Mouse (Mus musculus): ENCODE data around the gene Ttc23.
A peak's percentile ranks its signal among the peaks of the same experiment; 100 is the strongest.

The Ttc23 gene

GRCm38 (mm10) chr7:67647277-67647676 lies at the start of gene Ttc23:
Gene Ttc23, plus strand, starts transcription at chr7:67647410.
- DNase-seq = no peak

GRCm38 (mm10) chr7:67598050-67598449 lies 49.2 kb upstream of the Ttc23 start:
- no peak for DNase-seq

- DNase-seq = no peak
Measured at GRCm38 (mm10) chr7:67605114-67605513, 42.1 kb upstream of the Ttc23 start.

- DNase-seq = no peak
Measured at GRCm38 (mm10) chr7:67606250-67606649, 41.0 kb upstream of the Ttc23 start.

DNA sequence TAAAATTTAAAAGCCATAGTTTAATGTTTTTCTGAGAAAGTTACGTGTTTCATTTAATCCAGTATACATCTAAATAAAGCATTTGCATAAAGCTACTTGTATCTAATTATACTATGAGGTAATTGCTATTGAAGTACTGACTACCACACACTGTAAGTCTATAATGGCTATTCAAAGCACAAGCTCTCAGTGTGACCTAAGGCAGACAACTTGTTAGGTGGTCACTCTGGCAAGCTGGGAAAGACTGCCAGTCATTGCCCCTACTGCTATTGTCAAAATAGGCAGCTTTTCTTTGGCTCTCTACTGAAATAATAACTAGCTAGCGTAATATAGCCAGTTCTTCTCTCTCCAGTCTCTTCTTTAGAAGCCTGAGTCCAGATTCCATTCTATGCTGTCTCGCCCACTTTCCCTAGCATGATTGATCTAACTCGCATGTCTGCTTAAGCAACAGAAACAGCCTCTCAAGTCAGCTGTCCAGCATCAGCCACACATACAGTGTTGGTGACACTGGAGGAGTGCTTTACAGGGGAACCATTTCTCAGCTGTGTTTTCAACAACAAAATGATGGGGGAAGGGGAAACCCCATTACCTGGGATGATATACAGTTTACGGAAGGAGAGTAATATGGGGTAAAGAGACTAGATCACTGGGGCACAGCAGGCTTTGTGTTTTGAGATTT lies 39.4 kb upstream of the Ttc23 start:
- DNase-seq = no peak

GRCm38 (mm10) chr7:67608348-67609024 lies 38.7 kb upstream of the Ttc23 start:
- no peak for DNase-seq

- no peak for DNase-seq
Measured at GRCm38 (mm10) chr7:67613795-67614463, 33.3 kb upstream of the Ttc23 start.

- DNase-seq = no peak
Measured at GRCm38 (mm10) chr7:67614464-67614861, 32.7 kb upstream of the Ttc23 start.

DNA sequence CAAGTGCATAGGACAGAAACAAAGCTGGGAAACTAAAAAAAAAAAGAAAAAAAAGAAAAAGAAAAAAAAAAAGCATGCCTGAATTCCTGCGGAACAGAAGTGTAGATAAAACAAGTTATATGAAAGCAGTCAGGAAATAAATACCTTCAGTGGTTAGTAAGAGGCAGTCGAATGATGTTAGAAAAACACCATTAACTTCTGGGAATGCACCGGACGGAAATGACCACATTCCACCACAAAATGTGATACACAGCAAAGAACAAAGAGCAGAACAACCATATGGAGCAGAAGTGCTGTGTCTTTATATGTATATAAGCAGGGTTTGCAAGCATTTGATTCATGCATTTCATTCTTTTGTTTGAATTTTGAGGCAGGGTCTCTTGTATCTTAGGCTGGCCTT lies 30.3 kb upstream of the Ttc23 start:
- no peak for DNase-seq

GRCm38 (mm10) chr7:67617646-67618045 lies 29.6 kb upstream of the Ttc23 start:
- no peak for DNase-seq

GRCm38 (mm10) chr7:67618316-67618715 lies 28.9 kb upstream of the Ttc23 start:
- no peak for DNase-seq

DNA sequence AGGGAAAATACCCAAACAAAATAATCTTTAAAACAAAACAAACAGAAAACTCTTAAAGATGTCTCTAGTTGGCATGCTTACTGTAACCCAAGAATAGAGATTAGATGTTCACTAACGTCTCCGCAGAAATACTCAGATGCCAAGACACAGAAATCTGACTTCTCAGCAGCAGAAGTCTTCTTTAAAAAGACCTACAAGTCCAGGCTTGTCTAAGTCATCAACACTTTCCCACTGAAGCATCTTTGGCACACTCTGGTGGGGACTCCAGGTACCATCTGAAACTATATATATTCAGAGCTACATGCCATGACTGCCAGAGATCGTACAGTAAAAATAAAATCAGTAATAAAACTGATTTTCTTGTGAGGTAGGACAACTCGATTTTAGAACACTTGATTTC lies 27.4 kb upstream of the Ttc23 start:
- peak; percentile 33 for DNase-seq

- no peak for DNase-seq
Measured at GRCm38 (mm10) chr7:67622151-67622550, 25.1 kb upstream of the Ttc23 start.

DNA sequence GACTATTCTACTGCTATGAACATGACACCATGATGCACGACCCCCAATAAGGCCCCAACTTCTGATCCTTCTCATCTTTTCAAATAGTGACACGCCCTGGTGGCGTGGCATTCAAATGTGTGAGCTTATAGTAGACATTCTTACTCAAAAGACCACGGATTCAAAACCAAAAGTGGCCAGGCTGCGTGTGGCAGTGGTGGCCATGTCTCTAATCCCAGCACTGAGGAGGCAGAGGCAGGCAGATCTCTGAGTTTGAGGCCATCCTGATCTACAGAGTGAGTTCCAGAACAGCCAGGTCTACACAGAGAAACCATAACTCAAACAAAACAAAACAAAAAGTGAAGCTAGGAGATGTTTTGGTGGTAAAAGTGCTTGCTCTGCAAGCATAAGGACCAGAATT lies 20.5 kb upstream of the Ttc23 start:
- no peak for DNase-seq

DNA sequence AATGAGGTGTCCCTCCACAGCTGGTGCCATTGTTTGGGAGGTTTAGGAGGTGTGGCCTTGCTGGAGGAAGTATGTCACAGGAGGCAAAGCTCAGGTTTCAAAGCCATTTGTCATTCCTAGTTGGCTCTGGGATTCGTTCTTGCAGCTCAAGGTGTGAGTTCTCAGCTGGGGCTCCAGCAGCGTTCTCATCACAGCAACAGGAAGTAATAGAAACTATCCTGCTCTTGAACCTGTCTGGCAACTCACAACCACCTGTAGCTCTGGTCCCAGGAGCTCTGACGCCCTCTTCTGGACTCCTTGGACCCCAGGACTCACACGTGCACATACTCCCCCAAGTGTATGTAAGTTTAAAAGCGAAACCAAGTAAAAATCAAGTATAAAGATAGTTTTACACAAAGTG lies 17.5 kb upstream of the Ttc23 start:
- no peak for DNase-seq

DNA sequence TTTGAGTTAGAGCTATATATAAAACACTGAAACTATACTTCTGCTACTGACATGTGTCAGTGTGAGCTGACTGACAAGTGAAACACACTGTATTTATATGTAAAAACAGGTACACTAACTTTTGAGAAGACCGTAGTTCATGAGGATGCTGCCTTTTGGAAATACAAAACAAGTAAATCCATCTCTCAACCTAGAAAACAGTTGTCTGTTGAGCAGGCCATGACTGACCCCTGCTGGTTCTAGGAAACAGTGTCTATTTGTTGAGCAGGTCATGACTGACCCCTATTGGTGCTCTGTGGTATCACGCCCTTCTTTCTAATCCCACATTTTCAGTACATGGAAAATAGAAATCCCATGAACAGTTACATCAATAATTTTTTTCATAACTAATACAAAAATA lies 16.4 kb upstream of the Ttc23 start:
- DNase-seq = peak; percentile 91

GRCm38 (mm10) chr7:67632380-67632779 lies 14.8 kb upstream of the Ttc23 start:
- no peak for DNase-seq

- DNase-seq = no peak
Measured at GRCm38 (mm10) chr7:67634210-67634609, 13.0 kb upstream of the Ttc23 start.

- no peak for DNase-seq
Measured at GRCm38 (mm10) chr7:67636161-67636560, 11.0 kb upstream of the Ttc23 start.

- DNase-seq = no peak
Measured at GRCm38 (mm10) chr7:67639006-67639405, 8.2 kb upstream of the Ttc23 start.

- DNase-seq = no peak
Measured at GRCm38 (mm10) chr7:67642955-67643354, 4.3 kb upstream of the Ttc23 start.

- DNase-seq = peak; percentile 49
Measured at GRCm38 (mm10) chr7:67644291-67644690, 2.9 kb upstream of the Ttc23 start.

DNA sequence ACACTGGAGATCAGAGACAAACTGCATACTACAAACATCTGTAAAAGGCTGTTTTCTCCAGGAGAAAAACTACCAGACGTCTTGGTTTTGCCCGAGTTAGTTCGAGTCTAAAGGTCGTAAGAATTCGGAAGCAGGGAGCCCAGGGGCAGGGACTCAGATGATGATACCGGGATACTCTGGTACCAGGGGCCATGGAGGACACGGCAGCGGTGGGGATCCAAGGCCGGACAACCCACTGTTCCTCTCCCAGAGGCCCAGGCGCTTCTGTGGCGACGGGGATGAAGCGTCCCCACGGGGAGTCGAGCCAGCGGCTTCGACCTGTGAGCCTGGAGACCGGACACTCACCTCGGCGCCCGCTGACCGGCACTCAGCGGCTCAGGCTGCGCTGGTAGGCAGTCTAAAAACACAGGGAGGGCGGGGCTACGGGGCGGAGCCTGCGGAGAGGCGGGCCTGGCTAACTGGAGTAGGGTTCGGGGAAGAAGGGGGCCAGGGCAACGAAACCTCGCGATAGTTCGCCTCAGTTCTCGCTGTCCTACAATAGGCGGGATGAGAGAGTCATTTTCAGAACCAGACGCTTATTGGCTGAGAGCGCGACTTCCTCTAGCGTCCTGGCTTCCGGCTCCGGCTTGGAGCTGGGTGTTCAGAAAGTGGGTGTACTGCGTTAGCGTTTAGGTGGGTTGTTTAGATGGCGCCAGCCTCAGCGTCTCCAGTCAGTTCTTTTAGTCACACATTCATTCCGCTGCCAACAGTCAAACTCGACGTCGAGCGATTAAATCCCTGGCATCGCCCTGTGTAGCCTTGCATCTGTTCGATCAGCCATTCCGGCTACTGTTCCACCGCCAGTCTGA lies 2.2 kb upstream of the Ttc23 start, which contains the start of gene Lrrc28:
Gene Lrrc28, minus strand, starts transcription at position 436 of the 848 bp plus-strand sequence.
- peak; percentile 100 for DNase-seq
